Mouse (Mus musculus): ENCODE measurements at regions not wholly inside any gene's neighbourhood (a gene's known extent, or its start where the extent isn't known, plus 50 kb on each side); places are given as distances from the start of the nearest gene placed in this dataset.
A peak's percentile ranks its signal among the peaks of the same experiment; 100 is the strongest.

GRCm38 (mm10) chr3:116197966-116198365 is 55.3 kb downstream of the Gpr88 start:
- Histone ChIP-seq H3K4me1 (no peaks in the 10 kb centered on the region), H3K27ac (no peak overlapping the region), H3K27me3 (replicated peaks) (no peaks in the 10 kb centered on the region), H3K9me3 (no peaks in the 10 kb centered on the region), H3K4me3 (replicated peaks) (no peak overlapping the region), H3K4me2 (no peak overlapping the region), H3K9ac (no peak overlapping the region), H3K36me3 (no peaks in the 10 kb centered on the region)
- no peak for ATAC-seq (ENCODE audit: insufficient read depth, low FRiP score, low read depth)
- whole genome bisulfite sequencing = 35% methylated on average over 3 of the region's 3 CpGs

GRCm38 (mm10) chr3:116194701-116195100 is 58.6 kb downstream of the Gpr88 start:
- no peak; the same call in 1 of the 2 replicates for ATAC-seq (ENCODE audit: insufficient read depth, low FRiP score, low read depth)
- no peak overlapping the region for H3K4me2 ChIP-seq
- WGBS = 52% methylated on average over 3 of the region's 3 CpGs

GRCm38 (mm10) chr3:116191261-116191660 is 61.8 kb upstream of the Vcam1 start:
- H3K27ac ChIP-seq = no peak overlapping the region
- H3K9me3 ChIP-seq = no peaks in the 10 kb centered on the region
- H3K4me1 ChIP-seq = 0 out of 2 replicates have a peak, but pooled peaks cover 4% of the 10 kb centered on the region
- H3K4me3 ChIP-seq (replicated peaks) = no peak overlapping the region
- no peak overlapping the region for H3K9ac ChIP-seq
- WGBS = 55% methylated on average over 6 of the region's 6 CpGs
- no peak for ATAC-seq (ENCODE audit: insufficient read depth, low FRiP score, low read depth)
- no peaks in the 10 kb centered on the region for H3K27me3 ChIP-seq (replicated peaks)
- H3K4me2 ChIP-seq = no peak overlapping the region
- no peaks in the 10 kb centered on the region for H3K36me3 ChIP-seq

More at GRCm38 (mm10) chr3:116194701-116195100, 58.6 kb downstream of the Gpr88 start:
- Histone ChIP-seq H3K9ac (no peak overlapping the region), H3K27me3 (replicated peaks) (no peaks in the 10 kb centered on the region), H3K27ac (peak overlapping the region; percentile 33; the same call in 1 of the 2 replicates), H3K36me3 (no peaks in the 10 kb centered on the region), H3K4me3 (replicated peaks) (no peak overlapping the region), H3K9me3 (no peaks in the 10 kb centered on the region), H3K4me1 (0 out of 2 replicates have a peak, but pooled peaks cover 4% of the 10 kb centered on the region)

- H3K9me3 ChIP-seq = no peaks in the 10 kb centered on the region
- no peak overlapping the region for H3K4me3 ChIP-seq (replicated peaks)
- H3K27me3 ChIP-seq (replicated peaks) = no peaks in the 10 kb centered on the region
- H3K4me2 ChIP-seq = no peak overlapping the region
- no peaks in the 10 kb centered on the region for H3K36me3 ChIP-seq
- H3K9ac ChIP-seq = no peak overlapping the region
- no peak overlapping the region for H3K27ac ChIP-seq
- 47% methylated on average over 2 of the region's 2 CpGs for WGBS
- ATAC-seq (ENCODE audit: insufficient read depth, low FRiP score, low read depth) = no peak
- 0 out of 2 replicates have a peak, but pooled peaks cover 4% of the 10 kb centered on the region for H3K4me1 ChIP-seq
These were observed 61.2 kb upstream of the Vcam1 start for GRCm38 (mm10) chr3:116190727-116191126.

- Histone ChIP-seq H3K27ac (no peak overlapping the region), H3K36me3 (no peaks in the 10 kb centered on the region), H3K9me3 (no peaks in the 10 kb centered on the region), H3K9ac (no peak overlapping the region), H3K27me3 (replicated peaks) (no peaks in the 10 kb centered on the region), H3K4me1 (0 out of 2 replicates have a peak, but pooled peaks cover 4% of the 10 kb centered on the region), H3K4me2 (no peak overlapping the region), H3K4me3 (replicated peaks) (no peak overlapping the region)
- 72% methylated on average over 6 of the region's 6 CpGs for WGBS
- ATAC-seq (ENCODE audit: insufficient read depth, low FRiP score, low read depth) = no peak
These were observed 60.0 kb upstream of the Vcam1 start for GRCm38 (mm10) chr3:116189363-116190100.

GRCm38 (mm10) chr3:116185206-116185605 is 55.7 kb upstream of the Vcam1 start:
- H3K27me3 ChIP-seq (replicated peaks) = no peaks in the 10 kb centered on the region
- H3K36me3 ChIP-seq = no peaks in the 10 kb centered on the region
- ATAC-seq (ENCODE audit: insufficient read depth, low FRiP score, low read depth) = no peak
- H3K4me1 ChIP-seq = no peaks in the 10 kb centered on the region
- no peak overlapping the region for H3K9ac ChIP-seq
- no peak overlapping the region for H3K4me3 ChIP-seq (replicated peaks)
- 91% methylated on average over 7 of the region's 7 CpGs for WGBS
- H3K27ac ChIP-seq = no peak overlapping the region
- H3K9me3 ChIP-seq = no peaks in the 10 kb centered on the region
- no peak overlapping the region for H3K4me2 ChIP-seq

GRCm38 (mm10) chr3:116184443-116184842 is 55.0 kb upstream of the Vcam1 start:
- 76% methylated on average over 4 of the region's 4 CpGs for WGBS
- no peak overlapping the region for H3K4me3 ChIP-seq (replicated peaks)
- no peak overlapping the region for H3K4me2 ChIP-seq
- no peak overlapping the region for H3K9ac ChIP-seq
- ATAC-seq (ENCODE audit: insufficient read depth, low FRiP score, low read depth) = no peak
- H3K4me1 ChIP-seq = no peaks in the 10 kb centered on the region
- no peak overlapping the region for H3K27ac ChIP-seq
- H3K27me3 ChIP-seq (replicated peaks) = no peaks in the 10 kb centered on the region
- no peaks in the 10 kb centered on the region for H3K36me3 ChIP-seq
- H3K9me3 ChIP-seq = no peaks in the 10 kb centered on the region

- no peaks in the 10 kb centered on the region for H3K4me1 ChIP-seq
- no peaks in the 10 kb centered on the region for H3K9me3 ChIP-seq
- WGBS = 82% methylated on average over 5 of the region's 5 CpGs
- H3K4me2 ChIP-seq = no peak overlapping the region
- H3K27ac ChIP-seq = no peak overlapping the region
- no peak for ATAC-seq (ENCODE audit: insufficient read depth, low FRiP score, low read depth)
- no peak overlapping the region for H3K9ac ChIP-seq
- no peaks in the 10 kb centered on the region for H3K27me3 ChIP-seq (replicated peaks)
- H3K36me3 ChIP-seq = no peaks in the 10 kb centered on the region
- no peak overlapping the region for H3K4me3 ChIP-seq (replicated peaks)
These were observed 50.9 kb upstream of the Vcam1 start for GRCm38 (mm10) chr3:116180341-116180885.
